Mouse (Mus musculus): Measurements from ENCODE around the gene Hist1h2ad.
A peak's percentile ranks its signal among the peaks of the same experiment; 100 is the strongest.
"Not testable (repeated sequence)": the region's sequence is repeated elsewhere in the genome, so short reads cannot be mapped to it uniquely, and the experiment has no call there.

Gene Hist1h2ad

GRCm38 (mm10) chr13:23564482-23564881 lies 9.7 kb upstream of the Hist1h2ad start:
- no peak for DNase-seq (ENCODE audit: low spot score)

DNA sequence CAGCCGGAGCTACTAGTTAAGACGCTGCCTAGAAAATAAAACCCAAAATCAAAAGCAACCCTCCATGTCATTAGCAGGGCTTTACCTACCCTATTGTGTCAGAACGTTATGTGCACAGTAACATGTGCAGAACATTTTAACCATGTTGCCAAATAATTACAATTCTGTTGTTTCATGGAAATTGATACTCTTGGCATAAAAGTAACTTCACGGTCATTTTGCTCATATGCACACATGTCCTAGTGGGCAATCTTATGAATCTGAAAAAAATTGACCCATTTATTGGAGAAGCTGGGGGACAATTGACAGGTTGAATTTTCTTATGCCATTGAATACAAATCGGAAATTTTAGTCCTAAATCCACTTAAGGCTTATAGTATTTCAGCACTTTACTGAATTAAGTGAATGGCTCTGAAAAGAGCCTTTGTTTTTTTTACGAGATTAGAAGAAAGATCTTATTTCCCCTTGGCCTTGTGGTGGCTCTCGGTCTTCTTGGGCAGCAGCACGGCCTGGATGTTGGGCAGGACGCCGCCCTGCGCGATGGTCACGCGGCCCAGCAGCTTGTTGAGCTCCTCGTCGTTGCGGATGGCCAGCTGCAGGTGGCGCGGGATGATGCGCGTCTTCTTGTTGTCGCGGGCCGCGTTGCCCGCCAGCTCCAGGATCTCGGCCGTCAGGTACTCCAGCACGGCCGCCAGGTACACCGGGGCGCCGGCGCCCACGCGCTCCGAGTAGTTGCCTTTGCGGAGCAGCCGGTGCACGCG lies 3.7 kb upstream of the Hist1h2ad start:
- DNase-seq (ENCODE audit: low spot score) = not testable (repeated sequence)

DNA sequence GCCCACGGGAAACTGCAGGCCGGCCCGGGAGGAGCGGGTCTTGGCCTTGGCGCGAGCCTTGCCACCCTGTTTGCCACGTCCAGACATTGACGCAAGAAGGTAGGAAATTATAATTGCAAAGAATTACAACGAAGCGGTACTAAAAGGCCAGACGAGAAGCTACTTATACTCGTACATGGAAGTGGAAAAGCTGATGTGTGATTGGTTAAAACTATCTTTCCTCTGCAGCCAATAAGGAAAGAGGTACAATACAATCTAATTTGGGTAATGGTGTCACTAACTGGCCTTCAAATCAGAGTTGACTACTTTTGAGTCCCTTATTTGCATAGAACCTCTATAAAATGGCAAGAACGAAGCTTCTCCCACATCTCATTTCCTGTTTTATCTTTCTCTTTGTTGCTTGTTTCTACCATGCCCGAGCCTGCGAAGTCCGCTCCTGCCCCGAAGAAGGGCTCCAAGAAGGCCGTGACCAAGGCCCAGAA lies 3.1 kb upstream of the Hist1h2ad start, which contains the start of the genes Hist1h2ae and Hist1h2bg:
Gene Hist1h2ae, minus strand, starts transcription at position 199 of the 482 bp plus-strand sequence.
Gene Hist1h2bg, plus strand, starts transcription at position 375 of the 482 bp plus-strand sequence.
- DNase-seq (ENCODE audit: low spot score) = peak; percentile 64

- not testable (repeated sequence) for DNase-seq (ENCODE audit: low spot score)
Observed at GRCm38 (mm10) chr13:23571504-23572217, 2.5 kb upstream of the Hist1h2ad start.

- no peak for DNase-seq (ENCODE audit: low spot score)
Observed at GRCm38 (mm10) chr13:23572218-23573033, 1.8 kb upstream of the Hist1h2ad start.

GRCm38 (mm10) chr13:23573034-23573897 lies 915 bp upstream of the Hist1h2ad start:
- peak; percentile 8 for DNase-seq (ENCODE audit: low spot score)

DNA sequence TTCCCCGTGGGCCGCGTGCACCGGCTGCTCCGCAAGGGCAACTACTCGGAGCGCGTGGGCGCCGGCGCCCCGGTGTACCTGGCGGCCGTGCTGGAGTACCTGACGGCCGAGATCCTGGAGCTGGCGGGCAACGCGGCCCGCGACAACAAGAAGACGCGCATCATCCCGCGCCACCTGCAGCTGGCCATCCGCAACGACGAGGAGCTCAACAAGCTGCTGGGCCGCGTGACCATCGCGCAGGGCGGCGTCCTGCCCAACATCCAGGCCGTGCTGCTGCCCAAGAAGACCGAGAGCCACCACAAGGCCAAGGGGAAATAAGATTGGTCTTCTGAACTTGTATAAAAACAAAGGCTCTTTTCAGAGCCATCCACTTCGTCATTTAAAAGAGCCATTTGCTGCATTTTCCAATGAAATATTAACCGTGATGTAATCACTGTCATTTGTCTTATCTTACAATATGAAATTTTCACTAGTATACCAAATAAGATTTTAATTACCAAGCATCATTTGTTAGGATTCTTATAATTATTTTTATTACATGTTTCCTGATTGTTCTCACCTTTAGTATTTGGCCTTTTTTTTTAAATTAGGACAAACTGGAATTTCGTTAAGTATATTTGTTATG lies 477 bp downstream of the Hist1h2ad start:
- not testable (repeated sequence) for DNase-seq (ENCODE audit: low spot score)

DNA sequence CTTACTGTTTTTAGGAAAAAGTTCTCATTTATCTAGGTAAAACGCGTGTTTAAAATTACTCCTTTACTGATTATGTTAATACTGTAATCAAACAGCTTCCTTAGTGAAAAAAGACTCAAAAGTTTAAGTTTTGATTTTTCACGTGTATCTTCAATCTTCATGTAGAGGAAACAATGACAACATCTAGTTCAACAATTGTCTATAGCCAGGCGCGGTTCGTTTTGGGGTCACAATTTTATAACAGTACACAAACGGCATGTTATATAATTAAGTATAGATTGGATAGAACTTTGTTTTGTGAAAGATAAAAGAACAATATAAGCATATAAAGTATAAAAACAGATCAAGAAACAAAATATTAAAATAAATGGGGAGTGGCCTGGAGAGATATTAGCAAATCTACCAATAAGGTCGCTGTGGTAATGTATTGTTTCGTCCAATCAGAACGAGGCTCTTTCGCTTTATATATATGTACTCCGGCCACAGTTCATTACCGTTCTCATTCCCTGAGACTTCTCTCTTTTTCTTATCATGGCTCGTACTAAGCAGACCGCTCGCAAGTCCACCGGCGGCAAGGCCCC lies 1.2 kb downstream of the Hist1h2ad start, which contains the start of gene Hist1h3d:
Gene Hist1h3d, plus strand, starts transcription at position 493 of the 581 bp plus-strand sequence.
- DNase-seq (ENCODE audit: low spot score) = peak; percentile 49

DNA sequence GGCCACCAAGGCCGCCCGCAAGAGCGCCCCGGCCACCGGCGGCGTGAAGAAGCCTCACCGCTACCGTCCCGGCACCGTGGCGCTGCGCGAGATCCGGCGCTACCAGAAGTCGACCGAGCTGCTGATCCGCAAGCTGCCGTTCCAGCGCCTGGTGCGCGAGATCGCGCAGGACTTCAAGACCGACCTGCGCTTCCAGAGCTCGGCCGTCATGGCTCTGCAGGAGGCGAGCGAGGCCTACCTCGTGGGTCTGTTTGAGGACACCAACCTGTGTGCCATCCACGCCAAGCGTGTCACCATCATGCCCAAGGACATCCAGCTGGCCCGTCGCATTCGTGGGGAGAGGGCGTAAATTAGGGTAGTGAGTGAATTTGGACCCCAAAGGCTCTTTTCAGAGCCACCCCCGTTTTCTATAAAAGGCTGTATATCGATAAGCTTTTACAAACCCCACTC lies 1.7 kb downstream of the Hist1h2ad start:
- not testable (repeated sequence) for DNase-seq (ENCODE audit: low spot score)

GRCm38 (mm10) chr13:23576351-23576881 lies 2.2 kb downstream of the Hist1h2ad start:
- no peak for DNase-seq (ENCODE audit: low spot score)

DNA sequence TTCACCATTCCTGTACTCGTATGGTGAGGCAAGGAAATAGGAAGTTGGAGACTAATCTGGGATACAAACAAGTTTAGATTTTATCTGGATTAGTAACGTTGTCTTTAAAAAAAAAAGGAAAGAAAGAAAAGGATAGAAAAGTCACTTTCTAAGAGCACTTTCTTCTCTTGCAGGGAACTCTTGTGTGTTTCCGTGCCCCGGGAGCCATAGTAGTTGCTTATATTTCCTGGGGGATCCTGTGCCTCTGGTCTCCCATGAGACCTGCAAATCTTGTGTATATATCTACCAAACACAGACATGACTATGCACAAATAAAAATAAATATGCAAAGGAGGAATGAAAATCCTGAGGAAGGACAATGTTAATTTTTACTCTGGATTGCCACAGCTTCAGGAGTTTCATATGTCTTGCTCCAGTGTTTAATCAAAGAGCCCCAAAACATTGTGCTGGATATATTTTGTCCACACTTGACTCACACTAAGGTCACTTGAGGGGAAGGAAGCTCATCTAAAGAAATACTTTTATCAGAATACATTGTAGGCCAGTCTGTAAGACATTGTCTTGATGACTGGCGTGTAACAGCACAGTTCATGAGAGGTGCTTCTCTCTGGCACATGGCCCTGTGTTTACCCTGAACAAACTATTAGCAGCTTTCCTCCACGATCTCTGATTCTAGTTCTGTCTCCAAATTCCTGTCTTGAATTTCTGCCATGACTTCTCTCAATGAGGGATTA lies 2.9 kb downstream of the Hist1h2ad start:
- DNase-seq (ENCODE audit: low spot score) = no peak

DNA sequence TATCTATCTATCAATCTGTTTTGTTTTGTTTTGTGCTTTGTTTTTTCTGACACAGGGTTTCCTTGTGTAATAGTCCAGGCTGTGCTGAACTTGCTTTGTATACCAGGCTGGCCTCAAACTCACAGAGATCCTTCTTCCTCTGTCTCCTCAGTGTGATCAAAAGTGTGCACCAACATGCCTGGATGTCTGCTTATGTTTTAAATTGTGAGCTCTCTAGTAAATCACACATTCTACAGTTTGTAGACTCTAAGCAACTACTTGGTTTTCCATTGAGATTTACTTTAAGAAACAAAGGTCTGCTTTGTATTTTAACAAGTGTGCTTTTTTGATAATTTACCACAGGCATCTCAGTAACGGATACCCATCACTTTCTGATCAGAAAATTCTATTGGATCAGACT lies 3.7 kb downstream of the Hist1h2ad start:
- DNase-seq (ENCODE audit: low spot score) = no peak

DNA sequence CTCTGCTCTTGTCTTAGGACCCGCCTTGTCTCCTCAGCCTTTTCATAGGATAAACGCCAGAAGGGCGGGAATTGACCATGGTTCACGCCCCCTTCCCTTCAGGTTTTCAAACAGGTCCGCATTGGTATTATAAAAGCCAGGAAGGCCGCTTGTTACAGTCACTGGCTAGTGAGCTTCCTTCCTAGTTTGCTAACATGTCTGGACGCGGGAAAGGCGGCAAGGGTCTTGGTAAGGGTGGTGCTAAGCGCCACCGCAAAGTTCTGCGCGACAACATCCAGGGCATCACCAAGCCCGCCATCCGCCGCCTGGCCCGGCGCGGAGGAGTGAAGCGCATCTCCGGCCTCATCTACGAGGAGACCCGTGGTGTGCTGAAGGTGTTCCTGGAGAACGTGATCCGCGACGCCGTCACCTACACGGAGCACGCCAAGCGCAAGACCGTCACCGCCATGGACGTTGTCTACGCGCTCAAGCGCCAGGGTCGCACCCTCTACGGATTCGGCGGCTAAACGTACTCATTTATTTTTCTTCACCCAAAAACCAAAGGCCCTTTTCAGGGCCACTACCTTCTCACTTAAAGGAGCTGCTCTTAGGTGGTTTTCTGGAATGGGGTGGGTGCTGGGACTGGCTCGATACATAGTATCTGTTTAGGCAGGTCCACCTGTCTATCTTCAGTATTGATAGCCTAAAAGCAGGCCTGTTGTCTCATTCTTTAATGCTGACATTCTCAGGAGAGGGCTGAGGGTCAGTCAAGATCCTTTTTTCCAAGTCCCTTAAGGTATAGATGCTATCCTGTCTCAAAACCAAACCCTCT lies 7.4 kb downstream of the Hist1h2ad start, which contains the start of gene Hist1h4d:
Gene Hist1h4d, plus strand, starts transcription at position 191 of the 811 bp plus-strand sequence.
- DNase-seq (ENCODE audit: low spot score) = peak; percentile 95

DNA sequence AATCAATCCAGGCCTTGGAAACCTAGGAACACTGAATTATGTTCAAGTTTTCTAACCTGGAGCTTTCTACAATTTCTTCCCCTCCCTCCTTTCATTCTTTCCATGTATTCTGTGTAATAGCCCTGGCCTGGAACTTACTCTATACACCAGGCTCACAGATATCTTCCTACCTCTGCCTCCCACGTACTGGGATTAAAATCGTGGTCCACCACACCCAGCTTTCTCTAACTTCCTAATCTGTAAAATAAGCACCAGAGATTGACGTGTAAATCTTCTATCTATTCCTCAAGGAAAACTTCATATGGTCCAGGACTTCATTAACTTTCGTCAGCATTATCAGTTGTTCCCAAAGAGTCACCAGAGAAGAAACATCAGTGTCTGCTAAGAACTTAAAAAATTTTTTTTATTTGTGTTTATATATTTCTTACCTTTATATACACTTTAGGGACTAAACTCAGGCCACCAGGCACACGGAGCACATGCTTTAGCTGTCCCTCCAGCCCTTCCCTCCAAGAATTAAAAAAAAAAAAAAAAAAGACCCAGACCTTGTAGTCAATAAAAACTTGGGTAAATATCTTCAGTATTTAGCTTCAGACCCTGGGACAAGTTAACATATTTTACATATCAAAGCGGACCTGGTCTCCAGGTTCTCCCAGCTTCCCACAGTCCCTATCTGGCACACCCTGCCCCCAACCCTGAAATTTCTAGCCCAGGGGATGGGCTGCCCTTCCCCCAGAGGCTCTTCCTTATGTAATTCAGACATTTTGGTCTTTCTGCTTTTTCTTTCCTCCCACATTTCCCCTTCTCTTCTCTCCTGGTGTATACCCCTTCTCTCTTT lies 8.3 kb downstream of the Hist1h2ad start:
- no peak for DNase-seq (ENCODE audit: low spot score)

- DNase-seq (ENCODE audit: low spot score) = no peak
Observed at GRCm38 (mm10) chr13:23583387-23584068, 9.3 kb downstream of the Hist1h2ad start.

- no peak for DNase-seq (ENCODE audit: low spot score)
Observed at GRCm38 (mm10) chr13:23584331-23584730, 10.2 kb downstream of the Hist1h2ad start.

GRCm38 (mm10) chr13:23585029-23585441 lies 10.9 kb downstream of the Hist1h2ad start:
- peak; percentile 41 for DNase-seq (ENCODE audit: low spot score)
